Mouse (Mus musculus) E14TG2a.4 (cell line): ENCODE data around the gene Prex1.

ENCODE experiments used
- CTCF ChIP-seq: conservative IDR thresholded peaks from 2 replicates; pipeline ENCODE4 v1.5.1; 2014; ENCODE audit warnings: low read length
- NANOG ChIP-seq: IDR thresholded peaks from 2 replicates; pipeline ENCODE4 v1.6.1; 2014; ENCODE audit warnings: borderline replicate concordance, low read length, mixed read lengths
- POU5F1 ChIP-seq: IDR thresholded peaks from 2 replicates; pipeline ENCODE4 v1.6.1; 2014; ENCODE audit warnings: low read length, borderline replicate concordance

GRCm38 (mm10) chr2:166555508-166555907 lies 158.1 kb downstream of the Prex1 start:
- TF ChIP-seq CTCF (peak; percentile 71), POU5F1 (no peak), NANOG (no peak)
